Mouse (Mus musculus): ENCODE measurements around the gene Tagap. TPM values are rescaled to one million over a fixed set of nuclear protein-coding genes. Genes with fewer than 3 reads are reported as not detected.
A peak's percentile ranks its signal among the peaks of the same experiment; 100 is the strongest.
"Not testable (repeated sequence)": the region's sequence is repeated elsewhere in the genome, so short reads cannot be mapped to it uniquely, and the experiment has no call there.

The Tagap gene
- polyA plus RNA-seq, 1 experiment, result not detected

- H3K36me3 ChIP-seq (ENCODE audit: control insufficient read depth), result no peaks in the 10 kb centered on the region; the same call in 1 of the 2 replicates
- TF ChIP-seq TAL1 (IDR thresholded peaks at IDR 0.05; ENCODE audit: low read length) (no peak), GATA1 (IDR thresholded peaks at IDR 0.05; ENCODE audit: low read length) (no peak)
- no peak overlapping the region for H3K4me3 ChIP-seq (replicated peaks)
- H3K4me1 ChIP-seq (ENCODE audit: control insufficient read depth), result no peaks in the 10 kb centered on the region
- no peaks in the 10 kb centered on the region for H3K27me3 ChIP-seq (ENCODE audit: control insufficient read depth)
- no peaks in the 10 kb centered on the region for H3K9me3 ChIP-seq (ENCODE audit: control insufficient read depth, low read length)
Measured at GRCm38 (mm10) chr17:7927582-7928535, 2.1 kb downstream of the Tagap start.

GRCm38 (mm10) chr17:7928662-7929061 lies 2.9 kb downstream of the Tagap start:
- Histone ChIP-seq H3K27me3 (ENCODE audit: control insufficient read depth) (no peaks in the 10 kb centered on the region), H3K4me3 (replicated peaks) (no peak overlapping the region), H3K36me3 (ENCODE audit: control insufficient read depth) (no peaks in the 10 kb centered on the region; the same call in 1 of the 2 replicates), H3K4me1 (ENCODE audit: control insufficient read depth) (no peaks in the 10 kb centered on the region), H3K9me3 (ENCODE audit: control insufficient read depth, low read length) (no peaks in the 10 kb centered on the region)
- TF ChIP-seq TAL1 (IDR thresholded peaks at IDR 0.05; ENCODE audit: low read length) (no peak), GATA1 (IDR thresholded peaks at IDR 0.05; ENCODE audit: low read length) (no peak)

GRCm38 (mm10) chr17:7929279-7929678 lies 3.5 kb downstream of the Tagap start:
- H3K4me3 ChIP-seq (replicated peaks), result no peak overlapping the region
- TF ChIP-seq TAL1 (IDR thresholded peaks at IDR 0.05; ENCODE audit: low read length) (no peak), GATA1 (IDR thresholded peaks at IDR 0.05; ENCODE audit: low read length) (no peak)
- H3K9me3 ChIP-seq (ENCODE audit: control insufficient read depth, low read length), result no peaks in the 10 kb centered on the region
- H3K4me1 ChIP-seq (ENCODE audit: control insufficient read depth), result no peaks in the 10 kb centered on the region
- H3K36me3 ChIP-seq (ENCODE audit: control insufficient read depth), result no peaks in the 10 kb centered on the region; the same call in 1 of the 2 replicates
- no peaks in the 10 kb centered on the region for H3K27me3 ChIP-seq (ENCODE audit: control insufficient read depth)

- Histone ChIP-seq H3K9me3 (ENCODE audit: control insufficient read depth, low read length) (no peaks in the 10 kb centered on the region), H3K27me3 (ENCODE audit: control insufficient read depth) (no peaks in the 10 kb centered on the region), H3K4me3 (replicated peaks) (no peak overlapping the region), H3K4me1 (ENCODE audit: control insufficient read depth) (no peaks in the 10 kb centered on the region), H3K36me3 (ENCODE audit: control insufficient read depth) (no peaks in the 10 kb centered on the region; the same call in 1 of the 2 replicates)
- TF ChIP-seq TAL1 (IDR thresholded peaks at IDR 0.05; ENCODE audit: low read length), result no peak
- TF ChIP-seq GATA1 (IDR thresholded peaks at IDR 0.05; ENCODE audit: low read length), result no peak
Measured at GRCm38 (mm10) chr17:7931096-7931990, 5.5 kb downstream of the Tagap start.

- not testable (repeated sequence) for H3K4me1 ChIP-seq (ENCODE audit: control insufficient read depth); H3K36me3 ChIP-seq (ENCODE audit: control insufficient read depth); H3K4me3 ChIP-seq (replicated peaks); H3K27me3 ChIP-seq (ENCODE audit: control insufficient read depth); H3K9me3 ChIP-seq (ENCODE audit: control insufficient read depth, low read length)
Measured at GRCm38 (mm10) chr17:7932121-7932520, 6.3 kb downstream of the Tagap start.

GRCm38 (mm10) chr17:7939640-7940039 lies 13.8 kb downstream of the Tagap start:
- Histone ChIP-seq H3K4me3 (replicated peaks) (no peak overlapping the region), H3K36me3 (ENCODE audit: control insufficient read depth) (no peaks in the 10 kb centered on the region), H3K27me3 (ENCODE audit: control insufficient read depth) (no peaks in the 10 kb centered on the region), H3K4me1 (ENCODE audit: control insufficient read depth) (peaks cover under 1% of the 10 kb centered on the region), H3K9me3 (ENCODE audit: control insufficient read depth, low read length) (no peaks in the 10 kb centered on the region)
- no peak for TF ChIP-seq GATA1 (IDR thresholded peaks at IDR 0.05; ENCODE audit: low read length)
- no peak for TF ChIP-seq TAL1 (IDR thresholded peaks at IDR 0.05; ENCODE audit: low read length)

GRCm38 (mm10) chr17:7945117-7946052 lies 19.6 kb downstream of the Tagap start, which contains the start of gene Rsph3a:
Gene Rsph3a, plus strand, starts transcription at chr17:7945614.
- H3K9me3 ChIP-seq (ENCODE audit: control insufficient read depth, low read length); H3K36me3 ChIP-seq (ENCODE audit: control insufficient read depth): not testable (repeated sequence)

GRCm38 (mm10) chr17:7946053-7946627 lies 20.3 kb downstream of the Tagap start:
- not testable (repeated sequence) for H3K36me3 ChIP-seq (ENCODE audit: control insufficient read depth); H3K9me3 ChIP-seq (ENCODE audit: control insufficient read depth, low read length); H3K27me3 ChIP-seq (ENCODE audit: control insufficient read depth)
- Histone ChIP-seq H3K4me1 (ENCODE audit: control insufficient read depth) (peaks cover 11% of the 10 kb centered on the region), H3K4me3 (replicated peaks) (peak overlapping the region; percentile 65)

More at GRCm38 (mm10) chr17:7945117-7946052, 19.6 kb downstream of the Tagap start, which contains the start of gene Rsph3a:
- peak within 1 kb of the TSS; percentile 65 for H3K4me3 ChIP-seq (replicated peaks)
- H3K4me1 ChIP-seq (ENCODE audit: control insufficient read depth), result peaks cover 11% of the 10 kb centered on the region
- H3K27me3 ChIP-seq (ENCODE audit: control insufficient read depth), result not testable (repeated sequence)

- not testable (repeated sequence) for H3K9me3 ChIP-seq (ENCODE audit: control insufficient read depth, low read length); H3K4me3 ChIP-seq (replicated peaks); H3K36me3 ChIP-seq (ENCODE audit: control insufficient read depth)
Measured at GRCm38 (mm10) chr17:7951333-7951732, 25.5 kb downstream of the Tagap start.

GRCm38 (mm10) chr17:7957242-7957641 lies 31.4 kb downstream of the Tagap start:
- H3K4me1 ChIP-seq (ENCODE audit: control insufficient read depth); H3K36me3 ChIP-seq (ENCODE audit: control insufficient read depth); H3K27me3 ChIP-seq (ENCODE audit: control insufficient read depth); H3K4me3 ChIP-seq (replicated peaks): not testable (repeated sequence)
- H3K9me3 ChIP-seq (ENCODE audit: control insufficient read depth, low read length), result peaks cover 13% of the 10 kb centered on the region

More at GRCm38 (mm10) chr17:7951333-7951732, 25.5 kb downstream of the Tagap start:
- H3K4me1 ChIP-seq (ENCODE audit: control insufficient read depth); H3K27me3 ChIP-seq (ENCODE audit: control insufficient read depth): not testable (repeated sequence)

GRCm38 (mm10) chr17:7963333-7963732 lies 37.5 kb downstream of the Tagap start:
- not testable (repeated sequence) for H3K36me3 ChIP-seq (ENCODE audit: control insufficient read depth); H3K4me1 ChIP-seq (ENCODE audit: control insufficient read depth); H3K4me3 ChIP-seq (replicated peaks); H3K9me3 ChIP-seq (ENCODE audit: control insufficient read depth, low read length); H3K27me3 ChIP-seq (ENCODE audit: control insufficient read depth)

GRCm38 (mm10) chr17:7964398-7964797 lies 38.6 kb downstream of the Tagap start:
- H3K4me3 ChIP-seq (replicated peaks); H3K9me3 ChIP-seq (ENCODE audit: control insufficient read depth, low read length); H3K27me3 ChIP-seq (ENCODE audit: control insufficient read depth): not testable (repeated sequence)

More at GRCm38 (mm10) chr17:7964398-7964797, 38.6 kb downstream of the Tagap start:
- H3K36me3 ChIP-seq (ENCODE audit: control insufficient read depth); H3K4me1 ChIP-seq (ENCODE audit: control insufficient read depth): not testable (repeated sequence)
